Mouse (Mus musculus): ENCODE measurements around the gene Atp8a2.

DNA sequence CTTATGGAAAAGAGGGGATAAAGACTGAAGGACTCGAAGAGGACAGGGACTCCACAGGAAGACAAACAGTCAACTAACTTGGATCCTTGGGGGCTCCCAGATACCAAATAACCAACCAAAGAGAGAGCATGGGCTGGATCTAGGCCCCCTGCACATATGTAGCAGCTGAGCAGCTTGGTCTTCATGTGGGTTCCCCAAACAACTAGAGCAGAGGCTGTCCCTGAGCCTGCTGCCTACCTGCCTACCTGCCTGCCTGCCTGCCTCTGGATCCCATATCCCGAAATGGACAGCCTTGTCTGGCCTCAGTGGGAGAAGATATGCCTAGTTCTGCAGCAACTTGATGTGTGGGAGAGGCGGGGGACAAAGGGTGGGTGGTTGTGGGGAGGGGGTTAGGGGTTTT, 444.6 kb downstream of the Atp8a2 start:
- no peak for TF ChIP-seq CTCF (conservative IDR thresholded peaks at IDR 0.05; ENCODE audit: insufficient read depth, insufficient read length, low read depth, low read length)
- no peak for TF ChIP-seq POLR2A (IDR thresholded peaks at IDR 0.05; ENCODE audit: low read depth, low read length)

All from kidney, adult 2 months (tissue).